Mouse (Mus musculus) liver, postnatal 0 days (tissue): ENCODE measurements around the gene Olfr640. TPM values are rescaled to one million over a fixed set of nuclear protein-coding genes. Genes with fewer than 3 reads are reported as not detected.

ENCODE experiments used
- ATAC-seq: fragments of 200-750 bp; cut with Nextera tagmentation; 2 replicates; pipeline ENCODE4 v1.8.0; 2017; ENCODE audit warnings: mild to moderate bottlenecking, moderate library complexity
- DNase-seq: peaks from one replicate; pipeline ENCODE4 v3.0.0-alpha.2; 2016
- H3K27ac ChIP-seq: fragments of 300-500 bp; sonication (generic); 2 replicates; pipeline ENCODE4 v1.5.1; 2014; ENCODE audit warnings: antibody characterized with exemption, moderate library complexity, mild to moderate bottlenecking, low read depth
- H3K27me3 ChIP-seq: fragments of 300-500 bp; sonication (generic); 2 replicates; pipeline ENCODE4 v1.6.1; 2014; ENCODE audit warnings: low read length, control low read depth, mixed read lengths; ENCODE audit not compliant: insufficient read depth
- H3K36me3 ChIP-seq: fragments of 300-500 bp; sonication (generic); replicated peaks from 2 replicates; pipeline ENCODE4 v1.6.1; 2014; ENCODE audit warnings: mild to moderate bottlenecking, control low read depth, low read length, moderate library complexity, mixed read lengths; ENCODE audit not compliant: insufficient read depth
- H3K4me1 ChIP-seq: fragments of 300-500 bp; sonication (generic); 2 replicates; pipeline ENCODE4 v1.6.1; 2014; ENCODE audit warnings: antibody characterized with exemption, mild to moderate bottlenecking, control low read depth; ENCODE audit not compliant: insufficient read depth
- H3K4me2 ChIP-seq: fragments of 300-500 bp; sonication (generic); 2 replicates; pipeline ENCODE4 v1.6.1; 2014; ENCODE audit warnings: low read depth, mild to moderate bottlenecking, low read length, moderate library complexity, mixed read lengths
- H3K4me3 ChIP-seq: fragments of 300-500 bp; sonication (generic); 2 replicates; pipeline ENCODE4 v1.5.1; 2014; ENCODE audit warnings: low read depth, low read length
- H3K9ac ChIP-seq: fragments of 300-500 bp; sonication (generic); replicated peaks from 2 replicates; pipeline ENCODE4 v1.6.1; 2014; ENCODE audit warnings: mild to moderate bottlenecking, moderate library complexity
- H3K9me3 ChIP-seq: fragments of 300-500 bp; sonication (generic); 2 replicates; pipeline ENCODE4 v1.6.1; 2016; ENCODE audit warnings: mild to moderate bottlenecking, control low read depth, low read length, mixed read lengths
- CTCF ChIP-seq: sonication (generic); IDR thresholded peaks from 2 replicates; pipeline ENCODE4 v1.5.1; 2016; ENCODE audit warnings: antibody characterized with exemption, low read depth
- EP300 ChIP-seq: IDR thresholded peaks from 2 replicates; pipeline ENCODE4 v1.6.1; 2016; ENCODE audit warnings: antibody characterized with exemption, low read depth, mild to moderate bottlenecking
- WGBS: fragments of 180-500 bp; shearing (Covaris S2); extraction: QIAGEN DNeasy Blood & Tissue Kit; methylation state at CpG from one replicate; pipeline ENCODE4 v1.1.7; 2014; ENCODE audit not compliant: insufficient replicate concordance; 5-methylcytosine and 5-hydroxymethylcytosine counted together
- polyA plus RNA-seq: library from polyadenylated mRNA; unstranded; fragments of >200 nt; fragmentation: Nextera tagmentation; extraction: Ambion mirVana; gene quantifications from 2 replicates; pipeline ENCODE4 v1.2.1, GENCODE M21; 2015

Olfr640 gene
- polyA plus RNA-seq, 1 experiment from 2014 or later: not detected

DNA sequence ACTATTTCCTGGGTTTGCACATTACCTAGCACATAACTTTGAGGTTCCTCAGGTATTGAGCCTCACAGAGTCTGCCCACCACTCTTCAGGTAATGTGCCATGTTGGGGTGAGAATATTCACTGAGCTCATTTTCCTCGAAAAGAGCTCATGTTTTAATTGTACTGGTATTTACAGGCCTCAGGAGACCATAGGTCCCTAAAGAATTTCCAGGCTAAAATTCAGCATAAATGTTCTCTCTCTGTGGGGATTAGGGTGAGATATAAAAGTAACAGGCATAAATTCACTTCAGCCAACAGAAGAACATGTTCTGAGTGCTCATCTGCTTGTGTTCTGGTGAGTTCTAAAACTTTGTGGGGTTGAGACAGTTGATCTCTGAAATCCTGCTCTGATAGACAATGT, 9.8 kb upstream of the Olfr640 start, which contains the start of gene Olfr641:
Gene Olfr641 (plus strand): TSS at position 301 of the 400 bp plus-strand sequence.
- H3K36me3 ChIP-seq: no peaks in the 10 kb centered on the region
- no peak within 1 kb of the TSS for H3K27ac ChIP-seq
- H3K4me3 ChIP-seq: no peak within 1 kb of the TSS
- DNase-seq (no peak), ATAC-seq (no peak)
- no peak within 1 kb of the TSS for H3K9ac ChIP-seq
- H3K4me2 ChIP-seq: no peak within 1 kb of the TSS
- H3K4me1 ChIP-seq: no peaks in the 10 kb centered on the region
- H3K27me3 ChIP-seq: no peaks in the 10 kb centered on the region
- TF ChIP-seq CTCF: no peak
- no peak for TF ChIP-seq EP300
- 51% methylated on average over 1 of the region's 1 CpGs for WGBS
- H3K9me3 ChIP-seq: no peaks in the 10 kb centered on the region

DNA sequence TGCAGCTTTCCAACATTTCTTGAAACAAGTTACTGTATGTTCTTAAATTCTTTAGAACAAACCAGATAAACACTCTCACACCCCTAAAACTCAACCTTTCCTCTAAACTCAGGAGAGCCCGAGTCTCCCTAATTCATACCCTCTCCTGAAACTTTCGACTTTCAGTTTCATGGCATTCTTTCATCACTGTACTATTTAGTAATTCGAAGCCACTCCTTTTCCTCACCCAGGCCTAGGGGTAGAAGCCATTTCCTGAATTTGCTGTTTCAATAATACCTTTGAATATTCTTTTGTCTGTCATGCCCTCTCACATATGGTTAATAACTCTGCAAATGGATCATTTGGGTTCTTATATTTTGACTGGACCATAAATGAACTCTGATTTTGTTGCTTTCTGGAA, 1.6 kb upstream of the Olfr640 start:
- H3K9me3 ChIP-seq: no peaks in the 10 kb centered on the region
- TF ChIP-seq CTCF: no peak
- TF ChIP-seq EP300: no peak

DNA sequence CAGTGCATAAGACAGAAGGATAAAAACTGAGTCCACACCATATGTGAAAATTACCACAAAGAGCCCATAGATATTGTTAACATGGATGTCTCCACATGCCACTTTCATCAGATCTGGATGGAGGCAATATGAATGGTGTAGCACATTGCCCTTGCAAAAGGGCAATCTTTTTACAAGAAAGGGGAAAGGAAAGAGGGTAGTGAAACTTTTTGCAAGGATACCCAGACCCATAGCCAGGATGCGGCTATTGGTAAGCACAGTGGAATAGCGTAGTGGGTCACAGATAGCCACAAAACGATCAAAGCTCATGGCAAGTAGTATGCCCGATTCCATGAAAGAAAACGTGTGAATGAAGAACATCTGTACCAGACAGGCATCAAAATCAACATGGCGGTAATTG, 3.7 kb downstream of the Olfr640 start:
- Histone ChIP-seq H3K4me2 (no peak overlapping the region), H3K4me3 (no peak overlapping the region), H3K27me3 (no peaks in the 10 kb centered on the region), H3K4me1 (no peaks in the 10 kb centered on the region), H3K9me3 (no peaks in the 10 kb centered on the region), H3K9ac (no peak overlapping the region), H3K36me3 (no peaks in the 10 kb centered on the region), H3K27ac (no peak overlapping the region)
- TF ChIP-seq CTCF (no peak), EP300 (no peak)
- ATAC-seq (no peak), DNase-seq (no peak)
- WGBS: 81% methylated on average over 6 of the region's 6 CpGs

More for the DNA sequence above, 1.6 kb upstream of the Olfr640 start:
- Histone ChIP-seq H3K9ac (no peak overlapping the region), H3K27ac (no peak overlapping the region), H3K4me2 (no peak overlapping the region), H3K27me3 (no peaks in the 10 kb centered on the region), H3K4me1 (no peaks in the 10 kb centered on the region), H3K4me3 (no peak overlapping the region), H3K36me3 (no peaks in the 10 kb centered on the region)
- DNase-seq (no peak), ATAC-seq (no peak)
- WGBS: 63% methylated on average over 3 of the region's 3 CpGs

DNA sequence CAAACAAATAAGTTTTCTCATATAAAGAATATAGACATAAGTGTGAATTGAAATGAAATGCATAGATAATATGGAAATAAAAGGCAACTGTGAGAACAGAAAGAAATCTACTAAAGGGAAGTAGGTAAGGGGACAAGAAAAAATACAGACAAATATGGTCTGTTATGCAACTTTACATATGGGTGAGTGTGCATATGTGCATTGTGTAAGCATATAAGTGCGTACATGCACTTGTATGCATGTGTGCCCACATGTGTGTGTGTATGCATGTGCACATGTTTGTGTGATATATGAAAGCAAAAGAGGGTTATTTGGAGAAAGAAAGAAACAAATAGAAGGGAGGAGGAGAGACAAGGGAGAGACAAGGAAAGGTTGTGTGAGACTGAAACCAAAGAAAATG, 6.4 kb downstream of the Olfr640 start:
- no peaks in the 10 kb centered on the region for H3K36me3 ChIP-seq
- TF ChIP-seq EP300: no peak
- no peak for TF ChIP-seq CTCF
- DNase-seq: no peak
- H3K4me3 ChIP-seq: no peak overlapping the region
- H3K27me3 ChIP-seq: no peaks in the 10 kb centered on the region
- no peak overlapping the region for H3K27ac ChIP-seq
- H3K9me3 ChIP-seq: no peaks in the 10 kb centered on the region
- H3K9ac ChIP-seq: no peak overlapping the region
- 72% methylated on average over 1 of the region's 1 CpGs for WGBS
- no peaks in the 10 kb centered on the region for H3K4me1 ChIP-seq
- ATAC-seq: no peak
- no peak overlapping the region for H3K4me2 ChIP-seq

DNA sequence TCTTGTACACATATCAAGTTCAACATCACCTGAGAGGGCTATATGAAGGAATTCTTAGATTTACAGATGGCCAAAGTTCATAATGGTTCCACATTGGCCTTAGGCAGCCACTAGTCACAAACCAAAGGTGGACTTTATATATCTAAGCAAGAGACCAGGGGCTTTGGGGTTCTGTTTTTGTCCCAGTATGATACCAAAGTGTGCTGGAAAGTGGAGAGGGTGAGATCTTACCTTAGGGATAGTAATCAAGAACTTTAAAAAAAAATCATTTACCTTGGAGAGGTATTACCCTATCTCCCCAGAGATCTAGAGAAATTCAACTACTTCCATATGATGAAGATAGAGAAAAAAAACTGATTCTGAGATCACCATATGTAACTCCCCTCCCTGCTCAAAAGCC, 8.2 kb downstream of the Olfr640 start, which contains the start of gene Olfr639:
Gene Olfr639 (minus strand): TSS at position 101 of the 400 bp plus-strand sequence.
- H3K9me3 ChIP-seq: no peaks in the 10 kb centered on the region
- no peak for ATAC-seq

DNA sequence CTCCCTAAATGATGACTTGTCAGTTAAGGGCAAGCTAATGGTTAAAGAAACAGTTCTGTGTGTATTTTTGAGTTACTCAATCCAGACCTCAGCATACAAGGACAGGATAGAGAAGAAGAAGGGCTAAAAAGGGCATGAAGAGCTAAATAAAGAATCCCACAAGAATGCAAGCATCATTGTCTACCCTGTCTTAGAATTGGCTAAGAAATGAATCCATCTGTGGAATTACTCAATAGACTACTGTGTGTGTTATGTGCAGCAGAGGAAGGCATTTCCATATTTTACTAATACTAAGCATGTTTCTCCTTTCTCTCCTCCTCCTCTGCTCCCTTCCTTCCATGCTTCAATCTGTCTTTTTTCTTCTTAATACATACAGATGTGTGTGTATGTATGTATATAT, 26.2 kb downstream of the Olfr640 start:
- DNase-seq: no peak

More for the DNA sequence above, 8.2 kb downstream of the Olfr640 start, which contains the start of gene Olfr639:
- DNase-seq: no peak
- no peaks in the 10 kb centered on the region for H3K27me3 ChIP-seq
- no peak within 1 kb of the TSS for H3K4me3 ChIP-seq
- no peaks in the 10 kb centered on the region for H3K4me1 ChIP-seq
- H3K27ac ChIP-seq: no peak within 1 kb of the TSS
- TF ChIP-seq CTCF (no peak), EP300 (no peak)
- no peak within 1 kb of the TSS for H3K9ac ChIP-seq
- no peak within 1 kb of the TSS for H3K4me2 ChIP-seq
- no peaks in the 10 kb centered on the region for H3K36me3 ChIP-seq

DNA sequence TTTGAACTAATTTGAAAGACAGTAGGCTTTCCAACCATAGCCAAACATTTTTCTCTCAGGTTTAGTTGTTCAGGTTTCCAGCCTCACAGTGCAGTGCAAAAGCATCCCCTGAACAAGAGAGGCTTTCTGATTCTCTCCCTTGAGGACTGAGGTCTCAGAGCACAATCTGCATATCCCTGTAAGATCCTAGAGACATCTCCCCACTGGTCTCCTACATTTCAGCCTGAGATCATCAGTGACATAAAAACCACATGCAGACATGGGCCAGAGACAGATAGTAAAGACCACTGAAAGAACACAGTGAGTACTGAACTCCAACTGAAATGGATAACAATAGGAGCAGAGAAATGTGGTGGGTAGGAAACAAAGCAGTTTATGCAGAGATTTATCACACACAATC, 26.9 kb downstream of the Olfr640 start, which contains the start of gene Olfr638:
Gene Olfr638 (plus strand): TSS at position 301 of the 400 bp plus-strand sequence.
- TF ChIP-seq EP300: no peak
- no peak for TF ChIP-seq CTCF
- ATAC-seq: no peak

More for the DNA sequence above, 26.2 kb downstream of the Olfr640 start:
- no peak for ATAC-seq
- H3K4me1 ChIP-seq: no peaks in the 10 kb centered on the region
- H3K9me3 ChIP-seq: no peaks in the 10 kb centered on the region
- no peak overlapping the region for H3K4me2 ChIP-seq
- no peak overlapping the region for H3K27ac ChIP-seq
- H3K9ac ChIP-seq: no peak overlapping the region
- H3K36me3 ChIP-seq: no peaks in the 10 kb centered on the region
- H3K27me3 ChIP-seq: no peaks in the 10 kb centered on the region
- H3K4me3 ChIP-seq: no peak overlapping the region
- TF ChIP-seq CTCF (no peak), EP300 (no peak)

More for the DNA sequence above, 26.9 kb downstream of the Olfr640 start, which contains the start of gene Olfr638:
- DNase-seq: no peak
- no peak within 1 kb of the TSS for H3K9ac ChIP-seq
- H3K27ac ChIP-seq: no peak within 1 kb of the TSS
- H3K9me3 ChIP-seq: no peaks in the 10 kb centered on the region
- H3K36me3 ChIP-seq: no peaks in the 10 kb centered on the region
- H3K4me1 ChIP-seq: no peaks in the 10 kb centered on the region
- H3K27me3 ChIP-seq: no peaks in the 10 kb centered on the region
- no peak within 1 kb of the TSS for H3K4me2 ChIP-seq
- no peak within 1 kb of the TSS for H3K4me3 ChIP-seq
